Mouse (Mus musculus): ENCODE results near the gene Mt3. TPM values are rescaled to one million over a fixed set of nuclear protein-coding genes. Genes with fewer than 3 reads are reported as not detected.

The Mt3 gene
- not detected in 2 replicates for polyA plus RNA-seq (2012; ENCODE audit: insufficient read depth, insufficient read length, missing spikeins)

GRCm38 (mm10) chr8:94152513-94153300 lies at the start of gene Mt3:
Gene Mt3, plus strand, starts transcription at chr8:94152607.
- H3K4me1 ChIP-seq (ENCODE audit: control insufficient read depth, insufficient read depth, low read length), result peaks cover 4% of the 10 kb centered on the region
- peak within 1 kb of the TSS; percentile 17 for H3K4me3 ChIP-seq (ENCODE audit: insufficient read depth, low read length)
- TF ChIP-seq CTCF (IDR thresholded peaks at IDR 0.05; ENCODE audit: low read depth, low read length), result no peak
- H3K27ac ChIP-seq (ENCODE audit: insufficient read depth, low read depth, low read length), result no peak within 1 kb of the TSS

GRCm38 (mm10) chr8:94104146-94104545 lies 48.3 kb upstream of the Mt3 start:
- Histone ChIP-seq H3K4me3 (ENCODE audit: insufficient read depth, low read length) (no peak overlapping the region), H3K27ac (ENCODE audit: insufficient read depth, low read depth, low read length) (no peak overlapping the region), H3K4me1 (ENCODE audit: control insufficient read depth, insufficient read depth, low read length) (no peaks in the 10 kb centered on the region)
- TF ChIP-seq POLR2A (IDR thresholded peaks at IDR 0.05; ENCODE audit: borderline replicate concordance, low read depth, low read length), result no peak
- TF ChIP-seq CTCF (IDR thresholded peaks at IDR 0.05; ENCODE audit: low read depth, low read length), result no peak

- Histone ChIP-seq H3K27ac (ENCODE audit: insufficient read depth, low read depth, low read length) (no peak overlapping the region), H3K4me1 (ENCODE audit: control insufficient read depth, insufficient read depth, low read length) (no peaks in the 10 kb centered on the region), H3K4me3 (ENCODE audit: insufficient read depth, low read length) (no peak overlapping the region)
- TF ChIP-seq POLR2A (IDR thresholded peaks at IDR 0.05; ENCODE audit: borderline replicate concordance, low read depth, low read length), result no peak
- TF ChIP-seq CTCF (IDR thresholded peaks at IDR 0.05; ENCODE audit: low read depth, low read length), result no peak
These were observed 44.5 kb upstream of the Mt3 start for GRCm38 (mm10) chr8:94107871-94108270.

GRCm38 (mm10) chr8:94109396-94109795 lies 43.0 kb upstream of the Mt3 start:
- Histone ChIP-seq H3K27ac (ENCODE audit: insufficient read depth, low read depth, low read length) (no peak overlapping the region), H3K4me3 (ENCODE audit: insufficient read depth, low read length) (no peak overlapping the region), H3K4me1 (ENCODE audit: control insufficient read depth, insufficient read depth, low read length) (no peaks in the 10 kb centered on the region)
- TF ChIP-seq POLR2A (IDR thresholded peaks at IDR 0.05; ENCODE audit: borderline replicate concordance, low read depth, low read length) (no peak), CTCF (IDR thresholded peaks at IDR 0.05; ENCODE audit: low read depth, low read length) (no peak)

GRCm38 (mm10) chr8:94109835-94110234 lies 42.6 kb upstream of the Mt3 start:
- H3K4me1 ChIP-seq (ENCODE audit: control insufficient read depth, insufficient read depth, low read length), result no peaks in the 10 kb centered on the region
- TF ChIP-seq POLR2A (IDR thresholded peaks at IDR 0.05; ENCODE audit: borderline replicate concordance, low read depth, low read length) (no peak), CTCF (IDR thresholded peaks at IDR 0.05; ENCODE audit: low read depth, low read length) (0 out of 2 replicates have a peak, but pooled peaks have one; percentile 8)
- no peak overlapping the region for H3K27ac ChIP-seq (ENCODE audit: insufficient read depth, low read depth, low read length)

GRCm38 (mm10) chr8:94110526-94111177 lies 41.8 kb upstream of the Mt3 start:
- no peak for TF ChIP-seq CTCF (IDR thresholded peaks at IDR 0.05; ENCODE audit: low read depth, low read length)
- no peak for TF ChIP-seq POLR2A (IDR thresholded peaks at IDR 0.05; ENCODE audit: borderline replicate concordance, low read depth, low read length)
- no peak overlapping the region for H3K27ac ChIP-seq (ENCODE audit: insufficient read depth, low read depth, low read length)
- no peak overlapping the region for H3K4me3 ChIP-seq (ENCODE audit: insufficient read depth, low read length)
- no peaks in the 10 kb centered on the region for H3K4me1 ChIP-seq (ENCODE audit: control insufficient read depth, insufficient read depth, low read length)

More at GRCm38 (mm10) chr8:94109835-94110234, 42.6 kb upstream of the Mt3 start:
- no peak overlapping the region for H3K4me3 ChIP-seq (ENCODE audit: insufficient read depth, low read length)

- Histone ChIP-seq H3K4me3 (ENCODE audit: insufficient read depth, low read length) (no peak overlapping the region), H3K27ac (ENCODE audit: insufficient read depth, low read depth, low read length) (no peak overlapping the region), H3K4me1 (ENCODE audit: control insufficient read depth, insufficient read depth, low read length) (no peaks in the 10 kb centered on the region)
- no peak for TF ChIP-seq CTCF (IDR thresholded peaks at IDR 0.05; ENCODE audit: low read depth, low read length)
- no peak for TF ChIP-seq POLR2A (IDR thresholded peaks at IDR 0.05; ENCODE audit: borderline replicate concordance, low read depth, low read length)
These were observed 39.0 kb upstream of the Mt3 start for GRCm38 (mm10) chr8:94113435-94113834.

GRCm38 (mm10) chr8:94113972-94114371 lies 38.4 kb upstream of the Mt3 start:
- H3K4me3 ChIP-seq (ENCODE audit: insufficient read depth, low read length), result no peak overlapping the region
- H3K4me1 ChIP-seq (ENCODE audit: control insufficient read depth, insufficient read depth, low read length), result no peaks in the 10 kb centered on the region
- TF ChIP-seq POLR2A (IDR thresholded peaks at IDR 0.05; ENCODE audit: borderline replicate concordance, low read depth, low read length) (no peak), CTCF (IDR thresholded peaks at IDR 0.05; ENCODE audit: low read depth, low read length) (no peak)
- no peak overlapping the region for H3K27ac ChIP-seq (ENCODE audit: insufficient read depth, low read depth, low read length)

- H3K4me3 ChIP-seq (ENCODE audit: insufficient read depth, low read length), result no peak overlapping the region
- no peak for TF ChIP-seq CTCF (IDR thresholded peaks at IDR 0.05; ENCODE audit: low read depth, low read length)
- TF ChIP-seq POLR2A (IDR thresholded peaks at IDR 0.05; ENCODE audit: borderline replicate concordance, low read depth, low read length), result no peak
- H3K27ac ChIP-seq (ENCODE audit: insufficient read depth, low read depth, low read length), result no peak overlapping the region
- H3K4me1 ChIP-seq (ENCODE audit: control insufficient read depth, insufficient read depth, low read length), result 0 out of 2 replicates have a peak, but pooled peaks cover 2% of the 10 kb centered on the region
These were observed 33.5 kb upstream of the Mt3 start for GRCm38 (mm10) chr8:94118776-94119430.

Data from bone marrow macrophage, adult 2 months (primary cell).